ENCODE assay signal across 8 mouse cellular contexts in the genomic region with DNA sequence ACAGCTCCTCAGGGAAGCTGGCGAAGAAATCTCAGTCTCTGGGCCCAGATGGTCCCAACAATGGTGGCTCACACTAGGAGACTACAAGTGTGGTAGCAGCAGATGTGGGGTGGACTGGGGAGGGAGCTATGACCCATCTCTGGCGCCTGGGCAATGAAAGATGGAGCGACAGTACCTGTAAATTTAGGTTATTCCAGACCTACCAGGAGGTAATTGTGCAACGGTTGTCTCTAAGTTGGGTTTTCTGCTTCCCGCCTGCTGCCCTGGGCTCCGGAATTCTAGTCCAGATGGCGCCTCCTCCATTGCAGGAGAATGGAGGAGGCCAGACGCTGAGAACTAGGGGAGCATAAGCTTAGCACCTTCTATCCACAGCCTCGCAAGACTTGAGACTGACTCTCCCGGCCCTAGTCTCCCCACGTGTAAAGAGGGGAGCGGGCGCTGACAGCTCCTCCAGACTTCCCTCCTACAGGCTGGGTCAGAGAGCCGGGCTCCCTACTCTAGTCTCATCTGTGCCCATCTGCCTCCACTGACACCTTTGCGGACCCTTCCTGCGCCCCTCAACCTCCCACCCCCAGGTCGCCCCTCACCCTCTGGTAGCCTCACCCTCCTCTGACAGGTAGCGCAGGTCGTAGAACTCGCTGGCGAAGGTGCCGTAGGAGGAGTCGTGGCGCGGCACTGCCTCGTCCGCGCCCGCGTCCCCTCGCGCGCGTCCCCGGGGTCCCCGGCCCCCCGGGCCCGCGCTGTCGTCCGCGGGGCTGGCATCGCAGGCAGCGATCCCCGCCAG. TPM values are rescaled to one million over a fixed set of nuclear protein-coding genes. Genes with fewer than 3 reads are reported as not detected.
A peak's percentile ranks its signal among the peaks of the same experiment; 100 is the strongest.
DNase-seq lines count a peak whose midpoint lies in the region; ATAC-seq and TF ChIP-seq lines count a peak whose summit lies in the region.

No protein-coding gene starts in this region.

- no peak for TF ChIP-seq CTCF in thymus, adult 2 months (IDR thresholded peaks at IDR 0.05; ENCODE audit: borderline replicate concordance, control insufficient read depth, extremely low read depth, insufficient read depth, low read length, poor library complexity)

- no peak for TF ChIP-seq POLR2A in thymus, adult 2 months (IDR thresholded peaks at IDR 0.05; ENCODE audit: control insufficient read depth, extremely low read depth, insufficient read depth, low read length, poor library complexity)

- ATAC-seq in embryonic facial prominence, embryonic 14.5 days (ENCODE audit: low read depth): peak; percentile 55
- peak; percentile 82 for ATAC-seq in midbrain, embryonic 16.5 days

- H3K27me3 ChIP-seq in thymus, adult 2 months (ENCODE audit: control insufficient read depth, insufficient read depth, low read length): peaks cover 9% of the 10 kb centered on the region; the same call in 1 of the 2 replicates
- H3K27me3 ChIP-seq in embryonic facial prominence, embryonic 14.5 days (replicated peaks; ENCODE audit: control insufficient read depth, insufficient read depth, low read length): peaks cover 16% of the 10 kb centered on the region; the same call in 1 of the 2 replicates
- H3K27me3 ChIP-seq in midbrain, embryonic 16.5 days (ENCODE audit: control insufficient read depth, insufficient read depth, low read depth, low read length): no peaks in the 10 kb centered on the region

- DNase-seq in thymus, adult 2 months: no peak
- no peak for DNase-seq in thymus, postnatal 10 days (ENCODE audit: low spot score in 2 of 2)
- DNase-seq in embryonic facial prominence, embryonic 14.5 days (ENCODE audit: low spot score): peak; percentile 11
- peak; percentile 41 to 52 for DNase-seq in layer of hippocampus, postnatal 14 days (ENCODE audit: low spot score in 2 of 2)
- no peak for DNase-seq in adrenal gland, postnatal 14 days
- DNase-seq in T-cell, adult 2 months (ENCODE audit: low spot score): no peak
- no peak for DNase-seq in adrenal gland, postnatal 10 days

- 22% methylated on average over 45 of the region's 45 CpGs for WGBS in thymus, adult 2 months
- 7% methylated on average over 17 of the region's 45 CpGs for WGBS in embryonic facial prominence, embryonic 14.5 days
- WGBS in midbrain, embryonic 16.5 days: under 1% methylated on average over 38 of the region's 45 CpGs

- peaks cover 13% of the 10 kb centered on the region for H3K4me1 ChIP-seq in thymus, adult 2 months (replicated peaks; ENCODE audit: control insufficient read depth, insufficient read depth, low read length)
- no peaks in the 10 kb centered on the region for H3K4me1 ChIP-seq in embryonic facial prominence, embryonic 14.5 days (ENCODE audit: control insufficient read depth, insufficient read depth, low read length)
- peaks cover 8% of the 10 kb centered on the region; the same call in 1 of the 2 replicates for H3K4me1 ChIP-seq in midbrain, embryonic 16.5 days (ENCODE audit: control insufficient read depth, insufficient read depth, low read length)

- H3K4me2 ChIP-seq in embryonic facial prominence, embryonic 14.5 days (ENCODE audit: low read depth, low read length): peak overlapping the region; percentile 99
- H3K4me2 ChIP-seq in midbrain, embryonic 16.5 days (ENCODE audit: low read length): peak overlapping the region; percentile 65

- no peak overlapping the region for H3K27ac ChIP-seq in thymus, adult 2 months (ENCODE audit: control insufficient read depth, insufficient read depth, low read length)
- no peak overlapping the region for H3K27ac ChIP-seq in embryonic facial prominence, embryonic 14.5 days (replicated peaks; ENCODE audit: low read depth, low read length)
- peak overlapping the region; percentile 84 for H3K27ac ChIP-seq in midbrain, embryonic 16.5 days (ENCODE audit: low read length)

- H3K9me3 ChIP-seq in embryonic facial prominence, embryonic 14.5 days (ENCODE audit: control insufficient read depth, low read length): peaks cover 7% of the 10 kb centered on the region; the same call in 1 of the 2 replicates
- no peaks in the 10 kb centered on the region for H3K9me3 ChIP-seq in midbrain, embryonic 16.5 days (replicated peaks; ENCODE audit: control insufficient read depth, low read length, poor library complexity, severe bottlenecking)

- no peaks in the 10 kb centered on the region for H3K36me3 ChIP-seq in thymus, adult 2 months (ENCODE audit: control insufficient read depth, insufficient read depth, low read length)
- H3K36me3 ChIP-seq in embryonic facial prominence, embryonic 14.5 days (ENCODE audit: control insufficient read depth, insufficient read depth, low read length): no peaks in the 10 kb centered on the region
- H3K36me3 ChIP-seq in midbrain, embryonic 16.5 days (ENCODE audit: control insufficient read depth, insufficient read depth, low read length): no peaks in the 10 kb centered on the region

- H3K4me3 ChIP-seq in thymus, adult 2 months (ENCODE audit: control insufficient read depth, insufficient read depth, low read length): peak overlapping the region; percentile 2; the same call in 1 of the 2 replicates
- peak overlapping the region; percentile 68 for H3K4me3 ChIP-seq in embryonic facial prominence, embryonic 14.5 days (ENCODE audit: low read depth, low read length)
- peak overlapping the region; percentile 59 for H3K4me3 ChIP-seq in midbrain, embryonic 16.5 days (ENCODE audit: low read depth, low read length)

- peak overlapping the region; percentile 77 for H3K9ac ChIP-seq in embryonic facial prominence, embryonic 14.5 days (ENCODE audit: low read depth, low read length)
- peak overlapping the region; percentile 72 for H3K9ac ChIP-seq in midbrain, embryonic 16.5 days (ENCODE audit: low read depth, low read length)

RNA-seq across cellular contexts. Expression of a gene that starts 0.6 kb away (rescaled TPM):
- 0.03 TPM in 1 of 2 replicates, not detected in the other for polyA plus RNA-seq in thymus, adult 2 months (2012; rRNA removed)
- 4.0 and 4.9 TPM in 2 replicates for polyA plus RNA-seq in embryonic facial prominence, embryonic 14.5 days (2014; fragmentation: Nextera tagmentation; extraction: Ambion mirVana)
- 100 to 1,000 TPM; 161 to 167 TPM for total RNA-seq in layer of hippocampus, postnatal 14 days (2021)
- polyA plus RNA-seq in midbrain, embryonic 16.5 days (2015; fragmentation: Nextera tagmentation; extraction: Ambion mirVana): 23.2 and 23.8 TPM in 2 replicates
- 0.41 and 0.71 TPM in 2 replicates for total RNA-seq in adrenal gland, postnatal 14 days (2021)
- under 1 TPM; 0.27 to 0.61 TPM for total RNA-seq in adrenal gland, postnatal 10 days (2021)

RNA-seq across cellular contexts. Expression of a gene that starts 42.4 kb away (rescaled TPM):
- 25.9 and 27.2 TPM in 2 replicates for polyA plus RNA-seq in thymus, adult 2 months (2012; rRNA removed)
- 9.8 and 11.7 TPM in 2 replicates for polyA plus RNA-seq in embryonic facial prominence, embryonic 14.5 days (2014; fragmentation: Nextera tagmentation; extraction: Ambion mirVana)
- 10 to 100 TPM; 28.1 to 28.7 TPM for total RNA-seq in layer of hippocampus, postnatal 14 days (2021)
- 7.6 and 9.3 TPM in 2 replicates for polyA plus RNA-seq in midbrain, embryonic 16.5 days (2015; fragmentation: Nextera tagmentation; extraction: Ambion mirVana)
- 36.5 and 37.0 TPM in 2 replicates for total RNA-seq in adrenal gland, postnatal 14 days (2021)
- 10 to 100 TPM; 33.4 to 45.3 TPM for total RNA-seq in adrenal gland, postnatal 10 days (2021)

Comparison
In these comparisons a context has a peak if more than half of its experiments do, and no peak if none do; other contexts are left out.
1. DNase-seq: peak in embryonic facial prominence, embryonic 14.5 days (single experiment) and layer of hippocampus, postnatal 14 days (2 of 2); none in thymus, adult 2 months (single experiment), thymus, postnatal 10 days (0 of 2), adrenal gland, postnatal 14 days (single experiment), T-cell, adult 2 months (single experiment) and adrenal gland, postnatal 10 days (single experiment).
2. H3K4me3 ChIP-seq: peak in every context shown above with its lines; median percentile 68 in embryonic facial prominence, embryonic 14.5 days; 59 in midbrain, embryonic 16.5 days; 2 in thymus, adult 2 months.
3. RNA of a gene that starts 0.6 kb away (total RNA-seq): 161 to 167 TPM in layer of hippocampus, postnatal 14 days; 0.27 to 0.61 TPM in adrenal gland, postnatal 10 days and 0.41 to 0.71 TPM in adrenal gland, postnatal 14 days; every median in the first group is over 10 times any median in the second.